Mouse (Mus musculus): ENCODE data around the gene Tmem86b. TPM values are rescaled to one million over a fixed set of nuclear protein-coding genes. Genes with fewer than 3 reads are reported as not detected.

The Tmem86b gene
- 1.2 and 1.6 TPM in 2 replicates for polyA plus RNA-seq (2014; fragmentation: Nextera tagmentation; extraction: Ambion mirVana)

GRCm38 (mm10) chr7:4631031-4631430 is at the start of gene Tmem86b:
Gene Tmem86b, minus strand, starts transcription at chr7:4631422.
- Histone ChIP-seq H3K27me3 (ENCODE audit: control insufficient read depth, insufficient read depth, low read length) (no peaks in the 10 kb centered on the region), H3K9me3 (ENCODE audit: control insufficient read depth, low read length) (no peaks in the 10 kb centered on the region), H3K4me3 (ENCODE audit: control insufficient read depth in 1 of 2, insufficient read depth in 1 of 2, low read depth in 1 of 2, low read length in 2 of 2) (no peak within 1 kb of the TSS), H3K9ac (ENCODE audit: low read length) (no peak within 1 kb of the TSS), H3K4me1 (ENCODE audit: control insufficient read depth in 2 of 2, insufficient read depth in 2 of 2, low read length in 2 of 2) (no peaks in the 10 kb centered on the region), H3K36me3 (ENCODE audit: control insufficient read depth, insufficient read depth, low read length) (peaks cover 76% of the 10 kb centered on the region), H3K27ac (replicated peaks in 1 of 2; ENCODE audit: control insufficient read depth in 1 of 2, insufficient read depth in 1 of 2, low read depth in 2 of 2, low read length in 2 of 2) (no peak within 1 kb of the TSS), H3K4me2 (ENCODE audit: low read length) (no peak within 1 kb of the TSS)
- no peak for ATAC-seq (ENCODE audit: insufficient number of reproducible peaks, insufficient read depth, low FRiP score, low read depth)
- WGBS, result 84% methylated on average over 4 of the region's 4 CpGs

- Histone ChIP-seq H3K9me3 (ENCODE audit: control insufficient read depth, low read length) (no peaks in the 10 kb centered on the region), H3K4me1 (ENCODE audit: control insufficient read depth in 2 of 2, insufficient read depth in 2 of 2, low read length in 2 of 2) (no peaks in the 10 kb centered on the region; a peak in 2 of 4 replicates), H3K27me3 (ENCODE audit: control insufficient read depth, insufficient read depth, low read length) (no peaks in the 10 kb centered on the region), H3K4me2 (ENCODE audit: low read length) (no peak overlapping the region), H3K27ac (replicated peaks in 1 of 2; ENCODE audit: control insufficient read depth in 1 of 2, insufficient read depth in 1 of 2, low read depth in 2 of 2, low read length in 2 of 2) (no peak overlapping the region), H3K9ac (ENCODE audit: low read length) (no peak overlapping the region), H3K4me3 (ENCODE audit: control insufficient read depth in 1 of 2, insufficient read depth in 1 of 2, low read depth in 1 of 2, low read length in 2 of 2) (no peak overlapping the region), H3K36me3 (ENCODE audit: control insufficient read depth, insufficient read depth, low read length) (peaks cover 76% of the 10 kb centered on the region)
- WGBS, result 67% methylated on average over 7 of the region's 7 CpGs
- no peak for ATAC-seq (ENCODE audit: insufficient number of reproducible peaks, insufficient read depth, low FRiP score, low read depth)
These were observed 44.0 kb upstream of the Tmem86b start for GRCm38 (mm10) chr7:4675200-4675599.

- Histone ChIP-seq H3K4me2 (ENCODE audit: low read length) (no peak overlapping the region), H3K4me3 (ENCODE audit: control insufficient read depth in 1 of 2, insufficient read depth in 1 of 2, low read depth in 1 of 2, low read length in 2 of 2) (no peak overlapping the region), H3K9me3 (ENCODE audit: control insufficient read depth, low read length) (no peaks in the 10 kb centered on the region), H3K27ac (replicated peaks in 1 of 2; ENCODE audit: control insufficient read depth in 1 of 2, insufficient read depth in 1 of 2, low read depth in 2 of 2, low read length in 2 of 2) (no peak overlapping the region), H3K4me1 (ENCODE audit: control insufficient read depth in 2 of 2, insufficient read depth in 2 of 2, low read length in 2 of 2) (no peaks in the 10 kb centered on the region; a peak in 2 of 4 replicates), H3K9ac (ENCODE audit: low read length) (no peak overlapping the region), H3K36me3 (ENCODE audit: control insufficient read depth, insufficient read depth, low read length) (peaks cover 73% of the 10 kb centered on the region), H3K27me3 (ENCODE audit: control insufficient read depth, insufficient read depth, low read length) (no peaks in the 10 kb centered on the region)
- 90% methylated on average over 12 of the region's 12 CpGs for WGBS
- ATAC-seq (ENCODE audit: insufficient number of reproducible peaks, insufficient read depth, low FRiP score, low read depth), result no peak
These were observed 43.0 kb upstream of the Tmem86b start for GRCm38 (mm10) chr7:4674114-4674731.

- Histone ChIP-seq H3K9me3 (ENCODE audit: control insufficient read depth, low read length) (no peaks in the 10 kb centered on the region), H3K4me1 (ENCODE audit: control insufficient read depth in 2 of 2, insufficient read depth in 2 of 2, low read length in 2 of 2) (no peaks in the 10 kb centered on the region; a peak in 2 of 4 replicates), H3K36me3 (ENCODE audit: control insufficient read depth, insufficient read depth, low read length) (peaks cover 70% of the 10 kb centered on the region), H3K27me3 (ENCODE audit: control insufficient read depth, insufficient read depth, low read length) (no peaks in the 10 kb centered on the region), H3K4me2 (ENCODE audit: low read length) (no peak overlapping the region), H3K4me3 (ENCODE audit: control insufficient read depth in 1 of 2, insufficient read depth in 1 of 2, low read depth in 1 of 2, low read length in 2 of 2) (no peak overlapping the region), H3K27ac (replicated peaks in 1 of 2; ENCODE audit: control insufficient read depth in 1 of 2, insufficient read depth in 1 of 2, low read depth in 2 of 2, low read length in 2 of 2) (peak overlapping the region; percentile 60), H3K9ac (ENCODE audit: low read length) (no peak overlapping the region)
- WGBS, result 65% methylated on average over 4 of the region's 4 CpGs
- no peak for ATAC-seq (ENCODE audit: insufficient number of reproducible peaks, insufficient read depth, low FRiP score, low read depth)
These were observed 40.7 kb upstream of the Tmem86b start for GRCm38 (mm10) chr7:4671956-4672355.

- no peak for ATAC-seq (ENCODE audit: insufficient number of reproducible peaks, insufficient read depth, low FRiP score, low read depth)
- H3K27me3 ChIP-seq (ENCODE audit: control insufficient read depth, insufficient read depth, low read length), result no peaks in the 10 kb centered on the region
- H3K36me3 ChIP-seq (ENCODE audit: control insufficient read depth, insufficient read depth, low read length), result peaks cover 68% of the 10 kb centered on the region
- no peak overlapping the region for H3K4me3 ChIP-seq (ENCODE audit: control insufficient read depth in 1 of 2, insufficient read depth in 1 of 2, low read depth in 1 of 2, low read length in 2 of 2)
- H3K9me3 ChIP-seq (ENCODE audit: control insufficient read depth, low read length), result no peaks in the 10 kb centered on the region
- 87% methylated on average over 8 of the region's 8 CpGs for WGBS
- no peak overlapping the region for H3K9ac ChIP-seq (ENCODE audit: low read length)
- no peak overlapping the region for H3K27ac ChIP-seq (replicated peaks in 1 of 2; ENCODE audit: control insufficient read depth in 1 of 2, insufficient read depth in 1 of 2, low read depth in 2 of 2, low read length in 2 of 2)
- H3K4me1 ChIP-seq (ENCODE audit: control insufficient read depth in 2 of 2, insufficient read depth in 2 of 2, low read length in 2 of 2), result no peaks in the 10 kb centered on the region; a peak in 2 of 4 replicates
- no peak overlapping the region for H3K4me2 ChIP-seq (ENCODE audit: low read length)
These were observed 39.5 kb upstream of the Tmem86b start for GRCm38 (mm10) chr7:4670655-4671255.

- ATAC-seq (ENCODE audit: insufficient number of reproducible peaks, insufficient read depth, low FRiP score, low read depth), result no peak
- Histone ChIP-seq H3K4me3 (ENCODE audit: control insufficient read depth in 1 of 2, insufficient read depth in 1 of 2, low read depth in 1 of 2, low read length in 2 of 2) (no peak overlapping the region), H3K27me3 (ENCODE audit: control insufficient read depth, insufficient read depth, low read length) (no peaks in the 10 kb centered on the region), H3K4me1 (ENCODE audit: control insufficient read depth in 2 of 2, insufficient read depth in 2 of 2, low read length in 2 of 2) (no peaks in the 10 kb centered on the region; a peak in 2 of 4 replicates), H3K4me2 (ENCODE audit: low read length) (no peak overlapping the region), H3K9ac (ENCODE audit: low read length) (no peak overlapping the region), H3K9me3 (ENCODE audit: control insufficient read depth, low read length) (no peaks in the 10 kb centered on the region), H3K27ac (replicated peaks in 1 of 2; ENCODE audit: control insufficient read depth in 1 of 2, insufficient read depth in 1 of 2, low read depth in 2 of 2, low read length in 2 of 2) (no peak overlapping the region), H3K36me3 (ENCODE audit: control insufficient read depth, insufficient read depth, low read length) (peaks cover 60% of the 10 kb centered on the region)
- 94% methylated on average over 9 of the region's 9 CpGs for WGBS
These were observed 37.9 kb upstream of the Tmem86b start for GRCm38 (mm10) chr7:4669156-4669555.

- Histone ChIP-seq H3K4me2 (ENCODE audit: low read length) (no peak overlapping the region), H3K9me3 (ENCODE audit: control insufficient read depth, low read length) (no peaks in the 10 kb centered on the region), H3K27ac (replicated peaks in 1 of 2; ENCODE audit: control insufficient read depth in 1 of 2, insufficient read depth in 1 of 2, low read depth in 2 of 2, low read length in 2 of 2) (no peak overlapping the region), H3K9ac (ENCODE audit: low read length) (no peak overlapping the region), H3K4me3 (ENCODE audit: control insufficient read depth in 1 of 2, insufficient read depth in 1 of 2, low read depth in 1 of 2, low read length in 2 of 2) (no peak overlapping the region), H3K36me3 (ENCODE audit: control insufficient read depth, insufficient read depth, low read length) (peaks cover 63% of the 10 kb centered on the region), H3K4me1 (ENCODE audit: control insufficient read depth in 2 of 2, insufficient read depth in 2 of 2, low read length in 2 of 2) (no peaks in the 10 kb centered on the region; a peak in 2 of 4 replicates), H3K27me3 (ENCODE audit: control insufficient read depth, insufficient read depth, low read length) (no peaks in the 10 kb centered on the region)
- 96% methylated on average over 8 of the region's 8 CpGs for WGBS
- no peak for ATAC-seq (ENCODE audit: insufficient number of reproducible peaks, insufficient read depth, low FRiP score, low read depth)
These were observed 37.3 kb upstream of the Tmem86b start for GRCm38 (mm10) chr7:4668506-4668905.

All from heart, embryonic 14.5 days (tissue).